Comparison of ENCODE assay signal across 12 mouse cellular contexts in the genomic region with DNA sequence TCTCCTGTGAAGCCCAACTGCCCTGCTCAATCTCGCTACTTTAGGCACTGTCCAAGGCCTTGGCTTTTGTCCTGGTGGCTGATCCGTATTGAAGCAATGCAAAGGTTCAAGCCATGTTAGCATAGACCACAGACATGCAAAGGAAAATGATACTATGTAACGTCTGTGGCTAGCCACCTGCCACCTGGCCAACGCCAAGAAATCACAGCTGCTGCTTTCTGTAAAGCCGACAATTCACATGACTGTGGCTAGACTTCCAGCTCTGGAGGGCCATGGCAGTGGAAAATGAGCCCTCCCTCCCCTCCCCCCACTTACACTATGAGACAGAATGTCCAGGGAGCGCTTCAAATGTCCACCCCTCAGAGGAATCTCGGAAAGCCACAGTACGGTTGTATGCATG. TPM values are rescaled to one million over a fixed set of nuclear protein-coding genes. Genes with fewer than 3 reads are reported as not detected.
DNase-seq lines count a peak whose midpoint lies in the region; ATAC-seq lines count a peak whose summit lies in the region.
"Had no signal": no experiment of that assay in that cellular context is flagged by ENCODE, and none has a peak within 500 bp of the region (broad histone marks: within the 10 kb centered on the region; RNA-seq: fewer than 3 reads in every experiment).

No protein-coding gene starts in this region.

- H3K4me1 ChIP-seq in limb, embryonic 11.5 days (ENCODE audit: control insufficient read depth, insufficient read depth, low read length), result no peaks in the 10 kb centered on the region
- H3K4me1 ChIP-seq in limb, embryonic 10.5 days, result peaks cover 8% of the 10 kb centered on the region
- H3K4me1 ChIP-seq in limb, embryonic 15.5 days, result peaks cover 9% of the 10 kb centered on the region; the same call in 1 of the 2 replicates
- H3K4me1 ChIP-seq: heart, embryonic 15.5 days had no signal

- intact Hi-C loops in heart, postnatal 10 days (cut with DNase I), result no loop called here

- no peak for DNase-seq in limb, embryonic 11.5 days (ENCODE audit: low spot score)
- DNase-seq in limb, embryonic 10.5 days (ENCODE audit: low spot score), result no peak
- DNase-seq in cerebellum, adult 11-12 months, result peak; percentile 82
- DNase-seq in fibroblast of lung, adult 2 months (ENCODE audit: low read depth), result peak; percentile 29
- no peak for DNase-seq in adipocyte (ENCODE audit: low spot score)
- no peak for DNase-seq in heart, postnatal 10 days
- no peak for DNase-seq in embryo, embryonic 10.5 days (ENCODE audit: low spot score)
- DNase-seq: midbrain, embryonic 14.5 days; thymus, adult 18-20 months had no signal

- H3K9ac ChIP-seq in limb, embryonic 11.5 days (ENCODE audit: low read length), result no peak overlapping the region
- no peak overlapping the region for H3K9ac ChIP-seq in limb, embryonic 15.5 days
- H3K9ac ChIP-seq: heart, embryonic 15.5 days had no signal

- H3K4me2 ChIP-seq in limb, embryonic 11.5 days (ENCODE audit: low read depth, severe bottlenecking), result no peak overlapping the region
- no peak overlapping the region for H3K4me2 ChIP-seq in limb, embryonic 15.5 days
- H3K4me2 ChIP-seq: heart, embryonic 15.5 days had no signal

- no peak overlapping the region for H3K27ac ChIP-seq in limb, embryonic 11.5 days (replicated peaks; ENCODE audit: low read depth, low read length)
- no peak overlapping the region for H3K27ac ChIP-seq in limb, embryonic 10.5 days
- H3K27ac ChIP-seq in limb, embryonic 15.5 days, result no peak overlapping the region
- H3K27ac ChIP-seq: heart, embryonic 15.5 days had no signal

- ATAC-seq in limb, embryonic 11.5 days (ENCODE audit: insufficient number of reproducible peaks, low FRiP score, low TSS enrichment, low read depth), result peak; percentile 57; the same call in 1 of the 2 replicates
- peak; percentile 61; the same call in 1 of the 2 replicates for ATAC-seq in limb, embryonic 15.5 days (ENCODE audit: insufficient number of reproducible peaks, low FRiP score, low TSS enrichment, low read depth)
- ATAC-seq: intestine, postnatal 0 days had no signal

- H3K9me3 ChIP-seq in limb, embryonic 11.5 days (ENCODE audit: control insufficient read depth, low read length), result no peaks in the 10 kb centered on the region
- H3K9me3 ChIP-seq in limb, embryonic 10.5 days (replicated peaks), result no peaks in the 10 kb centered on the region
- no peaks in the 10 kb centered on the region for H3K9me3 ChIP-seq in limb, embryonic 15.5 days
- H3K9me3 ChIP-seq: heart, embryonic 15.5 days had no signal

- no peaks in the 10 kb centered on the region for H3K27me3 ChIP-seq in limb, embryonic 11.5 days (ENCODE audit: control insufficient read depth, insufficient read depth, low read length)
- no peaks in the 10 kb centered on the region for H3K27me3 ChIP-seq in limb, embryonic 10.5 days (ENCODE audit: low read depth, poor library complexity, severe bottlenecking)
- no peaks in the 10 kb centered on the region for H3K27me3 ChIP-seq in limb, embryonic 15.5 days
- H3K27me3 ChIP-seq: heart, embryonic 15.5 days had no signal

- H3K36me3 ChIP-seq in limb, embryonic 11.5 days (ENCODE audit: control insufficient read depth, insufficient read depth, low read length), result no peaks in the 10 kb centered on the region
- H3K36me3 ChIP-seq in limb, embryonic 10.5 days, result peaks cover 12% of the 10 kb centered on the region
- H3K36me3 ChIP-seq in limb, embryonic 15.5 days, result no peaks in the 10 kb centered on the region
- H3K36me3 ChIP-seq: heart, embryonic 15.5 days had no signal

- no peak overlapping the region for H3K4me3 ChIP-seq in limb, embryonic 11.5 days (ENCODE audit: low read depth, low read length)
- H3K4me3 ChIP-seq in limb, embryonic 10.5 days, result no peak overlapping the region
- no peak overlapping the region for H3K4me3 ChIP-seq in limb, embryonic 15.5 days
- H3K4me3 ChIP-seq: heart, embryonic 15.5 days had no signal

- 81% methylated on average over 8 of the region's 8 CpGs for WGBS in limb, embryonic 11.5 days
- WGBS in limb, embryonic 10.5 days, result 84% methylated on average over 8 of the region's 8 CpGs
- WGBS in limb, embryonic 15.5 days, result 61% methylated on average over 8 of the region's 8 CpGs

RNA-seq across cellular contexts. Expression of a gene that starts 11.1 kb away (rescaled TPM):
- polyA plus RNA-seq in limb, embryonic 11.5 days (2014; fragmentation: Nextera tagmentation; extraction: Ambion mirVana), result 12.2 and 12.3 TPM in 2 replicates
- polyA plus RNA-seq in limb, embryonic 10.5 days (2016; fragmentation: Nextera tagmentation; extraction: Ambion mirVana), result 13.5 and 15.0 TPM in 2 replicates
- polyA plus RNA-seq in limb, embryonic 15.5 days (2015; fragmentation: Nextera tagmentation; extraction: Ambion mirVana), result 22.7 and 23.8 TPM in 2 replicates
- 10 to 100 TPM; 17.6 to 19.8 TPM for total RNA-seq in heart, postnatal 10 days (2021)

Comparison
In these comparisons a context has a peak if more than half of its experiments do, and no peak if none do; other contexts are left out.
1. DNase-seq: peak in cerebellum, adult 11-12 months (single experiment) and fibroblast of lung, adult 2 months (single experiment); none in limb, embryonic 11.5 days (single experiment), limb, embryonic 10.5 days (single experiment), adipocyte (single experiment), heart, postnatal 10 days (0 of 2) and embryo, embryonic 10.5 days (single experiment).